Mouse (Mus musculus) small intestine, adult 2 months (tissue): ENCODE data around the gene Pink1. TPM values are rescaled to one million over a fixed set of nuclear protein-coding genes. Genes with fewer than 3 reads are reported as not detected.

Experiments
- H3K27ac ChIP-seq: fragments of 200-500 bp; 2 replicates; pipeline ENCODE4 v1.5.1; 2012; ENCODE audit warnings: low read depth, low read length, control low read depth, inconsistent platforms; ENCODE audit not compliant: insufficient read depth
- H3K27me3 ChIP-seq: fragments of 200-500 bp; 2 replicates; pipeline ENCODE4 v1.6.1; 2012; ENCODE audit warnings: mild to moderate bottlenecking, moderate library complexity, low read length, inconsistent platforms; ENCODE audit not compliant: control insufficient read depth, insufficient read depth
- H3K36me3 ChIP-seq: fragments of 200-500 bp; 2 replicates; pipeline ENCODE4 v1.6.1; 2012; ENCODE audit warnings: mild to moderate bottlenecking, low read length, control low read depth, inconsistent platforms; ENCODE audit not compliant: control insufficient read depth, insufficient read depth
- H3K4me1 ChIP-seq: fragments of 200-500 bp; 2 replicates; pipeline ENCODE4 v1.6.1; 2012; ENCODE audit warnings: low read length, inconsistent platforms, mixed read lengths; ENCODE audit not compliant: control insufficient read depth, insufficient read depth, insufficient read length
- H3K4me3 ChIP-seq: fragments of 200-500 bp; 2 replicates; pipeline ENCODE4 v1.5.1; 2012; ENCODE audit warnings: low read depth, mild to moderate bottlenecking, control low read depth, inconsistent platforms, low read length, moderate library complexity
- CTCF ChIP-seq: fragments of 200-500 bp; IDR thresholded peaks from 2 replicates; pipeline ENCODE4 v1.5.1; 2012; ENCODE audit warnings: low read depth, mild to moderate bottlenecking, control low read depth, inconsistent platforms, low read length, moderate library complexity, mixed read lengths; ENCODE audit not compliant: insufficient replicate concordance, insufficient read length; ENCODE audit errors: extremely low read depth
- POLR2A ChIP-seq: fragments of 200-500 bp; IDR thresholded peaks from 2 replicates; pipeline ENCODE4 v1.6.1; 2012; ENCODE audit warnings: low read depth, mild to moderate bottlenecking, control low read depth, inconsistent platforms, low read length, moderate library complexity
- WGBS: fragments of 180-500 bp; shearing (Covaris S2); methylation state at CpG from one replicate; pipeline ENCODE4 v1.1.7; 2018; 5-methylcytosine and 5-hydroxymethylcytosine counted together
- polyA plus RNA-seq: library from polyadenylated mRNA; depleted of rRNA; stranded (reverse); fragments of >200 nt; gene quantifications from 2 replicates; pipeline ENCODE4 v1.2.3, GENCODE M21; 2012

The Pink1 gene
- polyA plus RNA-seq, 1 experiment: 134 TPM

DNA sequence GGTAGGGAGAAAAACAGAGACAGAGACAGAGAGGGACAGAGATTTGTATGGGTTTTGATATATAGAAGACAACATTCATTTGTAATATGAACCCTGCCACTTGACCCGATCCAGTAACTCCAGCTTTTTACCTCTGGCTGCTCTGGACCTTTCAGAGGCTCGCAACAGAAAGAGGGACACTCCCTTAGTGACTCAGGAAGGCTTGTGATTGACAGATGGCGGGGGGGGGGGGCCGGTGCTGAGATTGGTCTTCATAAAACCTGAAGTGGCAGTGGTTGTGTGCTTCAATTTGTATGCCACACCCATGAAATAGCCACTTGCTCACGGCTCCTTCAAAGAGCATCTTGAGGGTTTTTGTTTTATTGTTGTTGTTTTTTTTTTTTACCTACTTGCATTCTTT lies 37.4 kb upstream of the Pink1 start:
- Histone ChIP-seq H3K36me3 (peaks cover 6% of the 10 kb centered on the region), H3K4me1 (peaks cover 19% of the 10 kb centered on the region; the same call in 1 of the 2 replicates), H3K27me3 (no peaks in the 10 kb centered on the region), H3K4me3 (no peak overlapping the region), H3K27ac (peak overlapping the region; percentile 67)
- 24% methylated on average over 5 of the region's 5 CpGs for WGBS
- TF ChIP-seq CTCF: no peak

DNA sequence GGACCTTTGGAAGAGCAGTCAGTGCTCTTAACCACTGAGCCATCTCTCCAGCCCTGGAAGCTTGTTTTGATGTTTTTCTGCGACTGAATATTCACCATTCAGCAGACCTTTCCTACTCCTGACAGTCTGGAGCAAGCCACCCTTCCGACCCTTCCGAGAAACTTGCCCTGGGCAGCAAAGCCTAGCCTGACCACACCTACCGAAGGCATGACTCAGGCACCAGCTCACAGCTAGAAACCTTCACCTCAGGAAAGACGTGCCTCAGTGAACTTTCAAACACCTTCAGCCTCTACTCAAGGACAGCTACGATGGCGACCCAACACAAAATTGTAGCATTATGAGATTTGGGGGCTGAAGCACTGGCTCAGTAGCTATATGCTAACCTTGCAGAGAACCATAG lies 36.8 kb upstream of the Pink1 start:
- Histone ChIP-seq H3K27me3 (no peaks in the 10 kb centered on the region), H3K4me1 (peaks cover 18% of the 10 kb centered on the region; the same call in 1 of the 2 replicates), H3K4me3 (no peak overlapping the region), H3K36me3 (peaks cover 6% of the 10 kb centered on the region), H3K27ac (peak overlapping the region; percentile 67)
- 65% methylated on average over 7 of the region's 7 CpGs for WGBS
- no peak for TF ChIP-seq POLR2A
- TF ChIP-seq CTCF: no peak

DNA sequence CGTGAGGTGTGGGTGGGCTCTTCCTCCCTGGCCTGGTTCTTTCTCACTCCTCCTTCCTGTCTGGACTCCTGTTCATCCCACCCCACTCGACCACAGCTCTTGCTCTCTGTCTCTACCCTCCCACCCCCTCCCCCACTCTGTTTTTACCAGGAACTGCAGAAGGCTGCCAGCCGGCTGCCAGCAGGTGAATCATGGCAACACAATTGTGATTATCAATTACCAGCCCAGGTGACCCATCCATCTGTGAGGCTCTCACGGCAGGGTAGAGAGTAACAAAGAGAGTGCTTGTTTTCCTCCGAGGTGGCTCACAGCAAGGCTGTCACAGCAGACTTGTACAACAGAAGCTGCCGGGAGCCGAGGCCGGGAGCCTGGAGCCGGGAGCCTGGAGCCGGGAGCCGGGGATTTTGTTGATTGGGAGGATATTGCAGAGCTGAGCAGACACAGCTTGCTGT lies 35.3 kb upstream of the Pink1 start:
- WGBS: 12% methylated on average over 11 of the region's 11 CpGs
- Histone ChIP-seq H3K36me3 (peaks cover 6% of the 10 kb centered on the region), H3K4me1 (peaks cover 18% of the 10 kb centered on the region), H3K27me3 (no peaks in the 10 kb centered on the region), H3K27ac (peak overlapping the region; percentile 33; the same call in 1 of the 2 replicates), H3K4me3 (peak overlapping the region; percentile 10; the same call in 1 of the 2 replicates)
- TF ChIP-seq CTCF (no peak), POLR2A (no peak)

DNA sequence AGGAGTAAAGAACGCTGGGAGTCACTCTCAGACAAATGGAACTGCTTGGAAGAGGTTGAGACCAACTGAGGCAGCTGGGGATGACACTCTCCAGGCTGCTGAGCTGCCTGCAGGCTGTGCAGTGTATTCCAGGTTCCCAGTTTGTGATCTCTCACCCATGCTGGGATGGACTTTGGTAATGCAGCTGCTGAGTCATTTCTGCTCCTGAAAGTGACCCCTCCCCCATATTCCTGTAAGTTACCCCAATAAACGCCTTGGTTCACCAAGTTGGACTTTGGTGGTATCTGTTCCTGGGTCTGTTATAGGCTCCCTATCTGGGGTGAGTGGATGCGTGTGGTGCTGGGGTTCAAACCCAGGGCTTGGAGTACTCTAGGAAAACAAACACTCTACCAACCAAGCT lies 32.1 kb upstream of the Pink1 start:
- Histone ChIP-seq H3K4me1 (peaks cover 35% of the 10 kb centered on the region), H3K4me3 (no peak overlapping the region), H3K27me3 (no peaks in the 10 kb centered on the region), H3K36me3 (peaks cover 8% of the 10 kb centered on the region), H3K27ac (peak overlapping the region; percentile 71; the same call in 1 of the 2 replicates)
- 57% methylated on average over 3 of the region's 3 CpGs for WGBS
- TF ChIP-seq POLR2A (no peak), CTCF (no peak)

DNA sequence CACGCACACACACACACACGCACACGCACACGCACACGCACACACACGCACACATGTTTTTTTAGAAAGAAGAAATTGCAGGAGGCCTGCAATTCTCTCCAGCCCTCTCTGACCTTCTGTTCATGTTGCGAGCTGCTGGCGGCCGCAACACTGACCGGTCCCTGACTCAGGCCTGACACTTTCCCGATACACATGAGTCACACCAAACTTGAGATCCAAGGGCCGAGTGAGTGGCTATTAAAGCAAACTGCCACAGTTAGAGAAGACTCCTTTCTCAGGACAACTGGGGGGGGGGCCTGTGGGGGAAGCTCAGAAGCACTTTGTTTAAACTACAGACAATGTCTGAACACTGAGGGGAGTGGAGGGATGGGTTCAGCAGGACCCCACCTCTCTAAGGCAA lies 30.4 kb upstream of the Pink1 start:
- WGBS: 80% methylated on average over 12 of the region's 12 CpGs
- Histone ChIP-seq H3K4me1 (peaks cover 29% of the 10 kb centered on the region), H3K36me3 (peaks cover 13% of the 10 kb centered on the region), H3K4me3 (no peak overlapping the region), H3K27ac (peak overlapping the region; percentile 72; the same call in 1 of the 2 replicates), H3K27me3 (no peaks in the 10 kb centered on the region)
- TF ChIP-seq POLR2A (no peak), CTCF (no peak)

DNA sequence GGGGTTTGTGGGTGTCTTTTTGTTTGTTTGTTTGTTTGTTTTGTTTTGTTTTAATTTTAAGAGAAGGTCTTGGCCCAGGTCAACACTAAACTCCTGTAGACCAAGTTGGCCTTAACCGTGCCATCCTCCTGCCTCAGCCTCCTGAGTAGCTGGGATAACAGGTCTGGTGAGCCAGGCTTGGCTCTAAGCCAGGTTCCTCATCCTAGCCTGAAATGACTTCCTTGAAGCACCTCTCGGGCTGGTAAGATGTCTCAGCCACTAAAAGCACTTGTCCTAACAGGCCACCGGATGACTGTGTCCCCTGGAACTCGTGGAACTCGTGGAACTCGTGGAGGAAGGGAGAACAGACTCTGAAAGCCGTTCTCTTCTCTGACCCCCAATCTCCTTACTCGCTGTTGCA lies 30.0 kb upstream of the Pink1 start:
- no peak overlapping the region for H3K4me3 ChIP-seq
- peak overlapping the region; percentile 72; the same call in 1 of the 2 replicates for H3K27ac ChIP-seq
- H3K4me1 ChIP-seq: peaks cover 28% of the 10 kb centered on the region
- H3K27me3 ChIP-seq: no peaks in the 10 kb centered on the region
- TF ChIP-seq POLR2A (no peak), CTCF (no peak)
- H3K36me3 ChIP-seq: peaks cover 15% of the 10 kb centered on the region
- 72% methylated on average over 8 of the region's 8 CpGs for WGBS

DNA sequence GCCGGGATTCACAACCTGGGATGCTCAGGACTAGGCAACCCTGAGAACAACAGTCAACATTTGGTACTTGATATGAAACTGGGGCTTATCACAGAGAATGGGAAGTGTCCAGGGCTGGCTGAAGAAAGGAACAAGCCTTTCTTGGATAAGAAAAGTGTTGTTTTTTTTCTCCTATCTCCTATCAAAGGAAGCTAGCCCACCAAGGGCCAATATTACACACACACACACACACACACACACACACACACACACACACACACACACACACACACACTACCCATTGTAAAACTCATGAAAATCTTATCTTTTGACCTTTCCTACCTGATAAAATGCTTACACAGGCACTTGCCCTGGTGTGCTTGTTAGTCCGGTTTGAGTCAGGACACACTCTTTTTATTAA lies 29.4 kb upstream of the Pink1 start:
- TF ChIP-seq POLR2A (no peak), CTCF (no peak)
- Histone ChIP-seq H3K27me3 (no peaks in the 10 kb centered on the region), H3K27ac (peak overlapping the region; percentile 72), H3K4me3 (no peak overlapping the region), H3K36me3 (peaks cover 20% of the 10 kb centered on the region), H3K4me1 (peaks cover 25% of the 10 kb centered on the region)
- WGBS: 49% methylated on average over 2 of the region's 2 CpGs
